Mouse (Mus musculus): ENCODE data around the gene Fyco1. TPM values are rescaled to one million over a fixed set of nuclear protein-coding genes. Genes with fewer than 3 reads are reported as not detected.

Gene Fyco1
- 36.6 TPM for polyA plus RNA-seq (2014; fragmentation: Illumina TruSeq; extraction: RNeasy Lipid Tissue Mini Kit (QIAGEN cat#74804); ENCODE audit: low read depth, low replicate concordance)

GRCm38 (mm10) chr9:123851713-123852448 lies at the start of gene Fyco1:
Gene Fyco1 (minus strand): TSS chr9:123851899.

GRCm38 (mm10) chr9:123861929-123862328 lies 10.2 kb upstream of the Fyco1 start, which contains the start of gene Xcr1:
Gene Xcr1 (minus strand): TSS chr9:123862029.

DNA sequence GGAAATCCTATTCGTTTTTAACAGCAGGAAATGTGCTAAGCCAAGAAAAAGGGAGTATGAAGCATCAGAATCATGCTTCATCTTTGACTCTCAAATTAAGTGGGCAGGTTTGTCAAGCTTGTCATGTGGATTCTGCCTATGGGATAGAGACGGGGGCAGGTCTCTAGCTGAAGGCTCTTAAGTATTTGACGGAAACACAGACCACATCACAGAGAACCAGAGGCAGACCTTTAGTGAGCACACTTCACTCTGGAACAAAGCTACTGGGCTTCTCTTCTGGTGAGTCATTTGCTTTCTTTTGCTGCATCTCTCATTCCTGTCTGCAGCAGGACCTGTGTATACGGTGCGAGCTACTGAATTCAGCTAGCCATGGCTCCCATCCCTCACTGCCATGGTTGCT lies 45.4 kb downstream of the Fyco1 start, which contains the start of gene Cxcr6:
Gene Cxcr6 (plus strand): TSS at position 209 of the 400 bp plus-strand sequence.

Other genes with a start within 250 kb of the Fyco1 start
- gene Slc6a20b, start 219.3 kb downstream of the Fyco1 start, polyA plus RNA-seq (2014; fragmentation: Illumina TruSeq; extraction: RNeasy Lipid Tissue Mini Kit (QIAGEN cat#74804); ENCODE audit: low read depth, low replicate concordance), result not detected
- 0.23 TPM for gene Ccr9, start 173.5 kb downstream of the Fyco1 start, polyA plus RNA-seq (2014; fragmentation: Illumina TruSeq; extraction: RNeasy Lipid Tissue Mini Kit (QIAGEN cat#74804); ENCODE audit: low read depth, low replicate concordance)
- not detected for gene Slc6a20a, start 173.0 kb downstream of the Fyco1 start, polyA plus RNA-seq (2014; fragmentation: Illumina TruSeq; extraction: RNeasy Lipid Tissue Mini Kit (QIAGEN cat#74804); ENCODE audit: low read depth, low replicate concordance)
- 146 TPM for gene Lztfl1, start 134.2 kb downstream of the Fyco1 start, polyA plus RNA-seq (2014; fragmentation: Illumina TruSeq; extraction: RNeasy Lipid Tissue Mini Kit (QIAGEN cat#74804); ENCODE audit: low read depth, low replicate concordance)
- 0.29 TPM for gene Cxcr6, start 45.4 kb downstream of the Fyco1 start, polyA plus RNA-seq (2014; fragmentation: Illumina TruSeq; extraction: RNeasy Lipid Tissue Mini Kit (QIAGEN cat#74804); ENCODE audit: low read depth, low replicate concordance)
- 0.35 TPM for gene Xcr1, start 10.1 kb upstream of the Fyco1 start, polyA plus RNA-seq (2014; fragmentation: Illumina TruSeq; extraction: RNeasy Lipid Tissue Mini Kit (QIAGEN cat#74804); ENCODE audit: low read depth, low replicate concordance)
- gene Ccr1, start 116.8 kb upstream of the Fyco1 start, polyA plus RNA-seq (2014; fragmentation: Illumina TruSeq; extraction: RNeasy Lipid Tissue Mini Kit (QIAGEN cat#74804); ENCODE audit: low read depth, low replicate concordance), result 5.7 TPM
- gene Ccr1l1, start 126.5 kb upstream of the Fyco1 start, polyA plus RNA-seq (2014; fragmentation: Illumina TruSeq; extraction: RNeasy Lipid Tissue Mini Kit (QIAGEN cat#74804); ENCODE audit: low read depth, low replicate concordance), result not detected
- not detected for gene Ccr3, start 170.1 kb upstream of the Fyco1 start, polyA plus RNA-seq (2014; fragmentation: Illumina TruSeq; extraction: RNeasy Lipid Tissue Mini Kit (QIAGEN cat#74804); ENCODE audit: low read depth, low replicate concordance)

Data from adrenal gland, adult 10 weeks (tissue).